Mouse (Mus musculus) midbrain, embryonic 12.5 days (tissue): ENCODE results near the gene Tor2a. TPM values are rescaled to one million over a fixed set of nuclear protein-coding genes. Genes with fewer than 3 reads are reported as not detected.

ENCODE experiments used
- ATAC-seq: fragments of 200-750 bp; cut with Nextera tagmentation; 2 replicates; pipeline ENCODE4 v1.8.0; 2017; ENCODE audit warnings: low read depth, moderate TSS enrichment, moderate library complexity; ENCODE audit not compliant: low FRiP score
- H3K27ac ChIP-seq: fragments of 300-500 bp; sonication (generic); replicated peaks from 2 replicates; pipeline ENCODE4 v1.5.1; 2016; ENCODE audit warnings: mild to moderate bottlenecking
- H3K27me3 ChIP-seq: fragments of 300-500 bp; sonication (generic); 2 replicates; pipeline ENCODE4 v1.6.1; 2016; ENCODE audit warnings: mild to moderate bottlenecking
- H3K36me3 ChIP-seq: fragments of 300-500 bp; sonication (generic); 2 replicates; pipeline ENCODE4 v1.6.1; 2016
- H3K4me1 ChIP-seq: fragments of 300-500 bp; sonication (generic); 2 replicates; pipeline ENCODE4 v1.6.1; 2016
- H3K4me2 ChIP-seq: fragments of 300-500 bp; sonication (generic); replicated peaks from 2 replicates; pipeline ENCODE4 v1.6.1; 2016; ENCODE audit warnings: mild to moderate bottlenecking, moderate library complexity
- H3K4me3 ChIP-seq: fragments of 300-500 bp; sonication (generic); 2 replicates; pipeline ENCODE4 v1.5.1; 2016; ENCODE audit warnings: mild to moderate bottlenecking
- H3K9ac ChIP-seq: fragments of 300-500 bp; sonication (generic); replicated peaks from 2 replicates; pipeline ENCODE4 v1.6.1; 2016; ENCODE audit warnings: mild to moderate bottlenecking, moderate library complexity
- H3K9me3 ChIP-seq: fragments of 300-500 bp; sonication (generic); 2 replicates; pipeline ENCODE4 v1.6.1; 2016; ENCODE audit warnings: mild to moderate bottlenecking
- WGBS: fragments of 180-500 bp; shearing (Covaris S2); methylation state at CpG from one replicate; pipeline ENCODE4 v1.1.7; 2016; 5-methylcytosine and 5-hydroxymethylcytosine counted together
- polyA plus RNA-seq: library from polyadenylated mRNA; unstranded; fragments of >200 nt; fragmentation: Nextera tagmentation; extraction: Ambion mirVana; gene quantifications from 2 replicates; pipeline ENCODE4 v1.2.1, GENCODE M21; 2016

Gene Tor2a
- polyA plus RNA-seq, 1 experiment from 2014 or later: 53.4 TPM

DNA sequence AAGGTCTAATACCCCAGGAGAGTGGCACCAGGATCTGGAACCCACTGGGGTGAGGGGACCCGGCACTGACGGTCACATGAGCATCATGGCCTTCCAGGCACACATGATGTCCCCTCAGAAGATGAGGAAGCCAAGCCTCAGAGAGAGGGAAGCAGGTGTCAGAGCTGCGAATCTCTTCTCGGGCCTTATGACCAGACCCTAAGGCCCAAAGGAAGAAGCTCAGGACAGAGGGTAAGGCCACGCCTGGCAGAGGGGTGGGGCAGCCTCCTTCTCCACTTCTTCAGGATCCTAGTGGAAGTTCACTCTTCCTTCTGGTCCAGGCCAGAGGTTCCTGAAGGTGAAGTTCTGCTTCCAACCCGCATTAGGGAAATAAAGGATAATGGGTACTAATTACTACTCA is 24.3 kb upstream of the Tor2a start:
- WGBS: 80% methylated on average over 6 of the region's 6 CpGs
- ATAC-seq: no peak

GRCm38 (mm10) chr2:32734480-32734879 is 22.6 kb upstream of the Tor2a start:
- ATAC-seq: no peak

More for the DNA sequence above, 24.3 kb upstream of the Tor2a start:
- Histone ChIP-seq H3K9ac (no peak overlapping the region), H3K27me3 (no peaks in the 10 kb centered on the region), H3K4me2 (no peak overlapping the region), H3K27ac (no peak overlapping the region), H3K4me3 (no peak overlapping the region), H3K9me3 (no peaks in the 10 kb centered on the region), H3K4me1 (peaks cover 6% of the 10 kb centered on the region; the same call in 1 of the 2 replicates), H3K36me3 (no peaks in the 10 kb centered on the region)

DNA sequence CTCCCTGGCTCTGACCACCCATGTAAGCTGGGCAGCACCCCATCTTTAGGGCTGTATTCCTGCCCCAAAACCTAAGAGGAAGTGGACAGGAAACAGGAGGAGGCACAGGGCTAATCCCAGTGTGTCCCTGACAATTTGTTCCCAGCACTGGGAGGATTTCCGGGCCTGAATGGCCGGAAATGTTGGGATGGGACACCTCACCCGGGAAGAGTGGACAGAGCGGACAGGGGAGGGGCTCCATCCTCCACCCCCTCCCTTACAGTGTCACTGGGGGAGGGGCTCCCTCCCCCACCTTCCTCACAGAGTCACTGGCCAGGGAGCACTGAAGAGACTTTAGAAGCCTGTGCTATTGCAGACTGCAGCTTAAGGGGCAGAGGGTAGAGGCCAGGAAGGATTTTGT is 22.1 kb upstream of the Tor2a start:
- 0 out of 2 replicates have a peak overlapping the region, but pooled peaks have one; percentile 25 for H3K27ac ChIP-seq
- 60% methylated on average over 4 of the region's 4 CpGs for WGBS
- ATAC-seq: no peak
- H3K4me2 ChIP-seq: no peak overlapping the region
- peaks cover 6% of the 10 kb centered on the region; the same call in 1 of the 2 replicates for H3K4me1 ChIP-seq
- H3K36me3 ChIP-seq: no peaks in the 10 kb centered on the region
- no peak overlapping the region for H3K9ac ChIP-seq
- H3K4me3 ChIP-seq: no peak overlapping the region
- no peaks in the 10 kb centered on the region for H3K9me3 ChIP-seq
- no peaks in the 10 kb centered on the region for H3K27me3 ChIP-seq

More at GRCm38 (mm10) chr2:32734480-32734879, 22.6 kb upstream of the Tor2a start:
- 27% methylated on average over 4 of the region's 4 CpGs for WGBS
- Histone ChIP-seq H3K9me3 (no peaks in the 10 kb centered on the region), H3K9ac (no peak overlapping the region), H3K4me2 (no peak overlapping the region), H3K4me3 (no peak overlapping the region), H3K27ac (0 out of 2 replicates have a peak overlapping the region, but pooled peaks have one; percentile 25), H3K27me3 (no peaks in the 10 kb centered on the region), H3K4me1 (peaks cover 6% of the 10 kb centered on the region; the same call in 1 of the 2 replicates), H3K36me3 (no peaks in the 10 kb centered on the region)

DNA sequence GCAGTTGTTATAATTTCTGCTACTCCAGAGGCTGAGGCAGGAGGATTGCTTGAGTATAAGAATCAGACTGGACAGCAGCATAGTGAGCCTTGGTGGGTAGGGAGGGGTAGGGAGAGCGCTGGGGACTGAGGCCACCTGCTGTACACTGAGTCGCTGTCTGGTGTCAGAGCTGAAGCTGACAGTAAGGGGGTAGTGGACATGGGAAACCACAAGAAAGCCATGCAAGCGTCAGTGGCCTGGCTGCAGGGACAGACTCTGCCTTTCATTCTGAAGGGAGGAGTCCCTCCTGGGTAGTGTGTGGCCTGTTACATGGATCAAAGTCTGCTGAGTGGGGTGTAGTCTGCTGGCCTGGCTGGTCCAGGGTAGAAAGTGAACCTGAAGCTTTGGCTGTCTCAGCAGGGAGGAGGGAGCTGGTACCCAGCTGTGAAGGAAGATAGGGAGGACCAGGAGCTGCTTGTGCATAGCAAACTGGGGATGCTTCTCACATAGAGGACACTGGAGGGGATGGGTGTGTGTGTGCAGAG is 20.7 kb upstream of the Tor2a start:
- H3K4me1 ChIP-seq: peaks cover 17% of the 10 kb centered on the region
- no peaks in the 10 kb centered on the region for H3K27me3 ChIP-seq
- ATAC-seq: no peak
- no peak overlapping the region; the same call in 1 of the 2 replicates for H3K9ac ChIP-seq
- H3K4me3 ChIP-seq: no peak overlapping the region
- WGBS: 41% methylated on average over 3 of the region's 3 CpGs
- no peak overlapping the region for H3K27ac ChIP-seq
- H3K4me2 ChIP-seq: no peak overlapping the region
- no peaks in the 10 kb centered on the region for H3K36me3 ChIP-seq
- no peaks in the 10 kb centered on the region for H3K9me3 ChIP-seq

DNA sequence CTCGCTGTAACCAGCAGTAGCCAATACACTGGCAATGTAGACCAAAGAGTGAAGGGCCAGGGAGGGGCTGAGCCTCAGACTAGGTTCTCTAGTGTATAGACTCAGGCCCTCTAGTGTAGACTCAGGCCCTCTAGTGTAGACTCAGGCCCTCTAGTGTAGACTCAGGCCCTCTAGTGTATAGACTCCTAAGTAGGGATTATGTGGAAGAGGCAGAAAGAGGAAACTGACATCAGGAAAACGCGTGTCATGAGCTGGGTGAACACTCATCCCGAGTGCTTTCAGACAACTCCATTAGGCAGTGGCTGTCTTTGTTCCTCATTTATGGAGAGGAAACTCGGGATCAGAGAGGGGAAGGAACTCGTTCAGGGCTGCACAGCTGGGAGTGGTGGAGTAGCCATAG is 20.0 kb upstream of the Tor2a start:
- H3K27ac ChIP-seq: no peak overlapping the region
- H3K4me3 ChIP-seq: no peak overlapping the region
- ATAC-seq: no peak
- no peaks in the 10 kb centered on the region for H3K27me3 ChIP-seq
- WGBS: 41% methylated on average over 6 of the region's 6 CpGs
- H3K4me2 ChIP-seq: no peak overlapping the region
- no peaks in the 10 kb centered on the region for H3K9me3 ChIP-seq
- H3K4me1 ChIP-seq: peaks cover 23% of the 10 kb centered on the region
- H3K9ac ChIP-seq: no peak overlapping the region; the same call in 1 of the 2 replicates
- no peaks in the 10 kb centered on the region for H3K36me3 ChIP-seq

DNA sequence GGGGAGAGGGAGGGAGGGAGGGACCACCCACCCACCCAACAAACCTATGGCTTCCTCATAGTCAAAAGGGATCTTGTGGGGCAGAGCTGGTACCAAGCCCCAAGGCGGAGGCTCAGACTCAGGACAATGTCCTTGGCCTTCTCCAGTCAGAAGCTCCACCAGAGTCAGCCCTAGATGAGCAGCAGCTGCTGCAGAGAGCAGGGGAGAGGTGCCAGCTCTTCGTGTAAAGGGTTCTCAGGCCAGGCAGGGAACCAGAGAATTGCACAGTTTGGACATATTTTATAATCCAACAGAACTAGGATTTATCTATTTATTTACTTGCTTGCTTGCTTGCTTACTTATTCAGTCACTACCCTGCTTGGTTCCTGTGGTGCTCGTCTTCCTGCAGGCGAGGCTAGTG is 17.7 kb upstream of the Tor2a start:
- Histone ChIP-seq H3K4me2 (no peak overlapping the region), H3K9me3 (no peaks in the 10 kb centered on the region), H3K27me3 (0 out of 2 replicates have a peak, but pooled peaks cover 9% of the 10 kb centered on the region), H3K27ac (no peak overlapping the region), H3K4me3 (no peak overlapping the region), H3K4me1 (peaks cover 37% of the 10 kb centered on the region), H3K9ac (0 out of 2 replicates have a peak overlapping the region, but pooled peaks have one; percentile 8), H3K36me3 (no peaks in the 10 kb centered on the region)
- ATAC-seq: no peak
- WGBS: 87% methylated on average over 4 of the region's 4 CpGs

GRCm38 (mm10) chr2:32740916-32741272 is 16.1 kb upstream of the Tor2a start, which contains the start of gene 6330409D20Rik:
6330409D20Rik (minus strand) TSS chr2:32741016.
- peaks cover 10% of the 10 kb centered on the region for H3K36me3 ChIP-seq
- WGBS: 5% methylated on average over 11 of the region's 11 CpGs
- peaks cover 32% of the 10 kb centered on the region for H3K4me1 ChIP-seq
- H3K9me3 ChIP-seq: no peaks in the 10 kb centered on the region
- peak within 1 kb of the TSS; percentile 87 for H3K27ac ChIP-seq
- peak within 1 kb of the TSS; percentile 86 for H3K9ac ChIP-seq
- 0 out of 2 replicates have a peak, but pooled peaks cover 9% of the 10 kb centered on the region for H3K27me3 ChIP-seq
- peak within 1 kb of the TSS; percentile 99 for H3K4me2 ChIP-seq
- peak within 1 kb of the TSS; percentile 87 for H3K4me3 ChIP-seq
- ATAC-seq: no peak

DNA sequence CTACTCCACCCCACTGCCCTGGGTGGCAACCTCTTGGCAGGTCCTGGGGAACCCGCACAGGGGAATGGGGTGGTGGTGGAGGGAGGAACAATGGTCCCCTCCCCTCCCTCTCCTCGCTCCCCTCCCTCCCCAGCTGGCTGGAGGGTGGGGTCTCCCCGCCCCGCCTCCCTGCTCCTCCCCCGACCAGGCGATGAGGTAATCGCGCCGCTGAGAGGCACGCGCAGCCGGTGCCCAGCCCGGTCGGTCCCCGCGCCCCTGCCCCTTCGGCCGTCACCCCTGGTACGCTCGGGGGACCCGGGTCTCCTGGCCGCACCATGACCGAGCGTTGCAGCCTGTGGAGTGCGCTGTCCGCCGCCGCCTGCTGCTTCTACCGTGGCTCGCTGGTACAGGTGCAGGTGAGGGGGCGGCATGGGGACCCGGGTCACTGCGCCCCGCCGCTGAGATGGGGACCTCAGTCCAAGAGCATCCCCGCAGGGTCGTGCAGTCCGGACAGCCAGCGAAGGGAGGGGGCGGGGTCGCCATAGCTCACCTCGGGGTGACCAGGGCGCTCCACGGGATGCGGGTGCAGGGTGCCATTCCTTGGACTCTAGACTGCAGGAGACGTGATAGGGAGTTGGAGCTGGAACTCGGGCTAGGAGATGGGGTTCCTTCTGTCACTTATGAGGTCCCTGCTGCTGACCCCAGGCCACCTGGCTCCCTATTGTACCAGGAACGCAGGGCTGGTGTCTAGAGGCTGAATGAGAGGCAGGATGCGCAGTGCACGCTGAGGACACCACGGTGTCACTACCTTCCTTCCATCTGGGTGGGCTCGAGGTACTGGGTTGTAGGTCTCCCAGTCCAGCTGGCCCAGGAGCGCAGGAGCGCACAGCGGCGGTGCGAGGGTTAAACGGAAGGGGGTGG is 15.5 kb upstream of the Tor2a start:
- 0 out of 2 replicates have a peak, but pooled peaks cover 9% of the 10 kb centered on the region for H3K27me3 ChIP-seq
- peak overlapping the region; percentile 99 for H3K4me2 ChIP-seq
- WGBS: 2% methylated on average over 47 of the region's 58 CpGs
- peak overlapping the region; percentile 87 for H3K27ac ChIP-seq
- H3K4me3 ChIP-seq: peak overlapping the region; percentile 87
- ATAC-seq: peak; percentile 83
- peak overlapping the region; percentile 86 for H3K9ac ChIP-seq
- peaks cover 32% of the 10 kb centered on the region for H3K4me1 ChIP-seq
- H3K36me3 ChIP-seq: peaks cover 17% of the 10 kb centered on the region
- H3K9me3 ChIP-seq: no peaks in the 10 kb centered on the region

GRCm38 (mm10) chr2:32742173-32742531 is 14.9 kb upstream of the Tor2a start:
- Histone ChIP-seq H3K4me3 (peak overlapping the region; percentile 87), H3K9me3 (no peaks in the 10 kb centered on the region), H3K9ac (peak overlapping the region; percentile 86), H3K4me2 (peak overlapping the region; percentile 99), H3K36me3 (peaks cover 23% of the 10 kb centered on the region), H3K4me1 (peaks cover 32% of the 10 kb centered on the region), H3K27me3 (0 out of 2 replicates have a peak, but pooled peaks cover 9% of the 10 kb centered on the region), H3K27ac (peak overlapping the region; percentile 87)
- peak; percentile 92 for ATAC-seq
- 6% methylated on average over 17 of the region's 18 CpGs for WGBS

DNA sequence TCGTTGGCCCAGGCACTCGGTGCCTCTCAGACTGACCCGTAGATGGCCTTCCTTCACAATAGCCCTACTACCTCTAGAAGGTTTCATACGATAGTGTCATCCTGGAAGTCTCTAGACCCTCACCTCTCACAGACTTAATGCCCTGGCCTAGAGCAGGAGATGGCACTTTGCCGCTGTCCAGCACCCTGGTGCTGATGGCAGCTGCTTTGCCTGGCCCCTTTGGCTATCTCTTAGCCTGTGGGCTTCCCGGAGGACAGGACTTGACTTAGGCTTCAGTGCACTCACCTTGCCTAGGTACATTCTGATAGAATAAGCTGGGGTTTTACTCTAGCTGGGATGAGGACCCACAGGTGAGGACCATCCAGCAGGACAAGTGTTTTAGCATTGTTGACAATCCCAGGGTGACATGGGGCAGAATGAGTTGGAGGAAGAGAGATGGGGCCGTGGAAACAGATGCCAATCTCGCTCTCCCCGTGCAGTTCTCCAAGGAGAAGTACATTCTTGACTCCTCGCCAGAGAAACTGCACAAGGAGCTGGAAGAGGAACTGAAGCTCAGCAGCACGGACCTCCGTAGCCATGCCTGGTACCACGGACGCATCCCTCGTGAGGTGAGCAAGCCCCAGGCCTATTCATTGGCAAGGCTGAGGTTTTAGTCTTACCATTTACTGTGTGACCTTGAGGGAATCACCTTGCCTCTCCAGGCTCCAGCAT is 12.6 kb upstream of the Tor2a start:
- H3K36me3 ChIP-seq: peaks cover 40% of the 10 kb centered on the region
- H3K4me1 ChIP-seq: peaks cover 32% of the 10 kb centered on the region
- H3K4me2 ChIP-seq: no peak overlapping the region
- 83% methylated on average over 15 of the region's 15 CpGs for WGBS
- ATAC-seq: no peak
- no peak overlapping the region for H3K9ac ChIP-seq
- H3K9me3 ChIP-seq: no peaks in the 10 kb centered on the region
- no peak overlapping the region for H3K27ac ChIP-seq
- H3K27me3 ChIP-seq: 0 out of 2 replicates have a peak, but pooled peaks cover 9% of the 10 kb centered on the region
- no peak overlapping the region for H3K4me3 ChIP-seq

DNA sequence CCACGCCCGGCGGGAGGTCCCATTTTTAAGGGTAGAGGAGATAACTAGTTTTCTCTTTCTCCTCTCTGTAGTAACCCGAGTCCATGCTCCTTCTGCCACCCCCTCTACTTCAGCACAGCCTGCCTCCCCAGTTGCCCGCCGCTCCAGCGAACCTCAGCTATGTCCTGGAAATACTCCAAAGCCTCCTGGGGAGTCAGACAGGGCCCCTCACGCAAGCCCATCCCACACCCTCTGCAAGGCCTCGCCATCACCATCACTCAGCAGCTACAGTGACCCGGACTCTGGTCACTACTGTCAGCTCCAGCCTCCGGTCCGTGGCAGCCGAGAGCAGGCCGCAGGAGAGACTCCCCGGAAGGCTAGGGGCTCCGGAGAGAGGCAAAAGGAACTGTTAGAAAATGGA is 8.0 kb upstream of the Tor2a start:
- WGBS: 93% methylated on average over 16 of the region's 16 CpGs
- Histone ChIP-seq H3K9ac (no peak overlapping the region), H3K9me3 (no peaks in the 10 kb centered on the region), H3K36me3 (peaks cover 62% of the 10 kb centered on the region), H3K4me2 (no peak overlapping the region), H3K27me3 (peaks cover 16% of the 10 kb centered on the region), H3K4me3 (no peak overlapping the region), H3K27ac (no peak overlapping the region), H3K4me1 (peaks cover 24% of the 10 kb centered on the region)
- no peak for ATAC-seq
